Mouse (Mus musculus) heart, postnatal 0 days (tissue): ENCODE measurements around the gene St6galnac6.

Experiments
- CTCF ChIP-seq: IDR thresholded peaks from 2 replicates; pipeline ENCODE4 v1.5.1; 2016; ENCODE audit warnings: antibody characterized with exemption, control low read depth, low read depth
- EP300 ChIP-seq: IDR thresholded peaks from 2 replicates; pipeline ENCODE4 v1.6.1; 2016; ENCODE audit warnings: antibody characterized with exemption, low read depth

DNA sequence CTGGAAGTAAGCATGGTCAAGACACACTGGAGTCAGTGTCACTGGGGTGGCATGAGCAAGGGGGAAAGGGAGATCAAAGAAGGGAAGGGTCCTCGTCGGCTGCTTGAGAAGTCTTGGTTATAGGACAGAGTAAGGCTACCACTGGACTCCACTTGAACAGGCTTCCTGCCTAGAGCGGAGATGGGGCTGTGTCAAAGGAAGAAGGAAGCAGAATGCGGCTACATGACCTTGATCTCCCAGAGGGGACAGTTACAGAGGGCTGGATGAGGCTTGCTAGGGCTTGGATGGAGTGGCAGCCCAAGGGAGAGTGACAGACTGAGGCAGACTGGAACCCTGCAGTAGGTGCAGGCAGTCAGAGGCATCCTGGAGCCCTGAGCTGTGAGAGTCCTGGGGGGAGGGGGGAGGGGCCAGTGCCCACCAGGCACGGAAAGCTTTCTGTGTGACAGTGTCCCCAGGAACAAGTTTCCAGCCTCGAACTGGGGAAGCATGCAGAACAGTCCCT is 41.1 kb downstream of the St6galnac6 start:
- no peak for TF ChIP-seq CTCF
- TF ChIP-seq EP300, result no peak
